Mouse (Mus musculus): ENCODE measurements at regions not wholly inside any gene's neighbourhood (a gene's known extent, or its start where the extent isn't known, plus 50 kb on each side); places are given as distances from the start of the nearest gene placed in this dataset.

DNA sequence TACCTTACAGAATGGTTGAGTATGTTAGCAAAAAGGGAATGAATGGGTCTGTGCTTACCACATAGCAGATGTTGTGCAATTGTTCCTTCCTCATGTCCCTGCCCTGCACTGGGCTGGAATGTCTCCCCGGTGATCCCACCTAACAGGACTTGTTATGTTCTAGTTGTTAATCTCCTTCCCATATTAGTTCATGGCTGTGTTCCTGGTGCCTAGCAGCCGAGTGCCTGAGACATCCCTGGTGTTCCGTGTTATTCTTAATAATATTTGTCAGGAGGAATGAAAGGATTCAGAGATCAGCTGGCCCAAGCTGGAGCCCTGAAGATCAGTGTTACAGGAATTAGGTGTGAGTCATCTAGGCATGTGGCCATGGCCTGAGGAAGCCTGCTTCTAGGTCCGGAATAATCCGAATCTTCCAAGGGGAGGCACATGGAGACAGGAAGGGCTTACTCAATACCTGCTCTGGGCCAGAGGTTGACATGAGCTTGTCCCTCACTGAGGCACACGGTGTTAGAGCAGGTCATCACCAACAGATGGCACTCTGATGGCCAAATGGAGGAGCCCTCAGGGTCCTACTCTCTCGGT, 171.2 kb downstream of the 4933412E24Rik start:
- no peak for DNase-seq (ENCODE audit: low spot score in 2 of 2)

DNA sequence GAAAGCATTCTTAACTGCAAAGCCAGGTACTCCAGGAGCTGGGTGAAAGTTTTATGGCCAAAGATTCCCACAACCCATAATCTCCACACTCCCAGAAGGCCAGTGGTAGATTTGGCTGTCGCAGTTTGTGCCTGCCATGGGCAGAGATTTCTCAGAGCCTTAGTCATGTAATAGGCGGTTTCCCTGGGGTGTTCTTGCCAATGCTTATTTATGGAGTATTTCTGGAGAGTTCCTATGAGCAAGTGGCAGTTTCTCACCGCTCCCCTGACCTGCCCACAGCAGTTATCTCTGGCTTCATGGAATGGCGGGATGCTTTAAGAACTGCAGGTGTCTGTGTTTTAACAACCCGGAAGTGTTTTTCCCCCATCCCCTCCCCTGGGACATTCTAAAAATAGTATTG, 179.8 kb downstream of the 4933412E24Rik start:
- no peak for DNase-seq (ENCODE audit: low spot score in 2 of 2)

DNA sequence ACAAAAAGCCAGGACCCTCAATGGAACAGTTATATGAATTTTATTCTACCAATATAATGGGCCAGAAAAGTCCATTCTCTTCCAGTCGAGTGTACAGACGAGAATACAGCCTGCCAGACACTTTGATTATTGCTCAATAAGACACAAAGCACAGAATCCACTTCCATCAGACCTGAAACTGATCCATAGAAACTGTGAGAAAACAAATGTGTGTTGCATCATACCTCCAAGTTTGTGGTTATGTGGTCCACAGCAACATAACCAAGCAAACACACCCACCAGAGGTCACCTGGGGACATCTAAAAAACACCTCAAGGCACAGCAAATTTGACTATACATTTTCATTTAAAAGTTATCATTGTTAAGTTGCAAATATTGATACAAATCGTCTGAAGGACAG, 183.2 kb downstream of the 4933412E24Rik start:
- no peak for DNase-seq (ENCODE audit: low spot score in 2 of 2)

DNA sequence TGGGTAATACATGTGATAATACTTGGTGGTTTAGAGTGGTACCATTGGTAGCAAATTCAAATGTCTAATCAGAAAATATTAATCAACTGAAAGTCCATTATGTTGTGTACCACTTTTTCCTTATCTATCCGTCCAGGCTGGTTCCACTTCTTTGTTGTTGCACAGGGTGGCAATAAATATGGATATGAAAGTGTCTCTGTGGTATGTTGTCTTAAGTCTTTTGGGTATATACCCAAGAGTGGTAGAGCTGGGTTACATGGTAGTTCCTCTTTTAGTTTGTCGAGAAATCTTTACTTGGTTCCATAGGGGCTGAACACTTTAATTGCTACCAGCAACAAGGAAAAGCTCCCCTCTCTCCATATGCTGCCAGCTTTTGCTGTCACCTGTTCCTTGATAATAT, 184.9 kb downstream of the 4933412E24Rik start:
- DNase-seq (ENCODE audit: low spot score in 2 of 2): no peak

DNA sequence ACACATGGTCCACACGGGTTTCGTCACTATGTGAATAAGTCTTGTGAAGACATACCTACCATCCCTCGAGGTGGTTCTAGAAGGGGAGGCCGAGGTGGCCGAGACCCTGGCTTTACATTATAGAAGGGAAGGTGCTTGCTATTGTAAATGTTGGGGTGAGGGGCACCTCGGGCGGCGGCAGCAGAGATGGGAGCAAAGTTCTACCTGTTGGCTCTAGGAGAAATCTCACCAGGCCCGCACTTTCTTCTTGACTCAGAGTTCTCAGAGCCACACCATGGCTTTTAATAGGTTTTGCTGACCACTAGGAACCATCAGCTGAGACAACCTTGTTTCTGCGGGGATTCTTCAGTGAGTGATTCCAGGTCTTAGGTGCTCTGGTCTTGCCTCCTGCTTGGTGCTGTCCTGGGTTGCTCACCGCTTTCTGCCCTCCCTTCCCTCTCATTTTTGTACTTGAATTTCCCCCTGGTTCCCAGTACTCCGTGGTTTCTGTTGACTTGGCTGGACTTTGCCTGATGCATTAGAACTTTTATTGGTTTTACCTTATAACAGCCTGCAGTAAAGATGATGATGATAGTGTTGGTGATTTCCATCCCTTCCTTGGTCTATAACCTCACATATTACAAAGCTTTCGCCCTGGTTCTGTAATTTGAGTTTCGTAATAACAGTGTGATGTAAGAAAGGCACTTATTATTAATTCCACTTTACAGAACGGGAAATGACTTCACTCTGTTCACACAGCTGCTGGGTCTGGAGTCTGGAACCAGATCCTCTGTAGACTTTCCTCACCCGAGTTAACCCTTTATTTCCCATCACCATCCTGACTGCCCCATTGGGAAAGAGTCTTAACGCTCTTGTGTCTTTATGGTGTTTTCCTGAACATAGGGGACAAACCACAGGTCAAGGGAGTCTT, 185.6 kb downstream of the 4933412E24Rik start:
- DNase-seq (ENCODE audit: low spot score in 2 of 2): no peak

DNA sequence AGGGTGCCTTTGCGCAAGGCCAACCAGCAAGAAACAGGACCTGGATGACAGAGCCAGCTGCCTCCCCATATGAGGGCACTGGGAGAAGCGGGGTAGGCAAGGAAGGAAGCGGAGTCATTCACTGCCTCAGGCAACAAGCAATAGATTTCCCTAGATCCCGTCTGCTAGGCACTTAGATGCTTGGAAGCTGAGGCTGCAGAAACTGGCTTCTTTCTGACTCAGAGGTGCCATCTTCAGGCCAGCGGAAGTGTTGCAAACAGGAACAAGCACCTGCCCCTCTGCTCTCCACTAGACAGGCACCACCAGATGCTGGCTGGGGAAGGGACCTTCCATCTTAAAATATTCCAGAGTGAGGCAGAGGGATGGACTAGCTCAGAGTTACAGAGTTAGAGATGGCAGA, 188.0 kb downstream of the 4933412E24Rik start:
- DNase-seq (ENCODE audit: low spot score in 2 of 2): peak; percentile 69 to 83

DNA sequence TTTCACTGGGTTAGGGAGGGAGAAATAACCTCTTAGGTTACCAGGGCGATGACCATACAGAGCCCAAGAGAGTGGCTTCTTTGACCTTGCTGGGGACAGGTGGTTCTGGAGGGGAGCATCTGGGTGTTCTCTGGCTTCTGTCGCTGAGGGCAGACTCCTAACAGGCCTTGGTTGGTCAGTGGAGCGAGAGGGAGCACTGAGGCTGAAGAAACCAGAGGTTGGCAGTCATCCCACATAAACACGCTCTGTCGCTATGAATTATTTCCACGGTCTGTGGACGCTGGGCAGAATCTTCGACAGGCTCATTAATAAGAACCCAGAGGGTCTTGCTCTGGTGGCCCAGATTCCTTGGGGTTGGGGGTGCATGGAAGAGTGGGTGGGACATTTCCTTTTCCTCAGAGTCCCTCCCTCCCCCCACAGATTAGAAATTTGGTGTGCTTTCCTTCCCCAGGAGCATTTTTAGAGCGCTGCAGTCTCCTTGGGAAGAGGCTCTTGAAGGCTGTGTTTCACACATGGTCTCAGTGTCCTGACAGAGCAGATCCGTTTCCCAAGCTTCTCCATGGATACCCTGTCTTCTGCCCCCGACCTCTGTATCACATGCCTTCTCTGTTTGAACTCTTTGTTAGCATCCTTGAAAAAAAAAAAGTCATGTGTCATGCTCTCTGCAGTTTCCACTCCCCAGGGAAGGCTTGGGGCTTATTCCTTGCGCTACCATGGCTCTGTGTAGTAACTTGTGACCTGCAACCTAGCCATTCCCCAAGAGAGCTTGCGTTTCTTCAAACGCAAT, 190.1 kb downstream of the 4933412E24Rik start:
- peak; percentile 31 to 79 for DNase-seq (ENCODE audit: low spot score in 2 of 2)

DNA sequence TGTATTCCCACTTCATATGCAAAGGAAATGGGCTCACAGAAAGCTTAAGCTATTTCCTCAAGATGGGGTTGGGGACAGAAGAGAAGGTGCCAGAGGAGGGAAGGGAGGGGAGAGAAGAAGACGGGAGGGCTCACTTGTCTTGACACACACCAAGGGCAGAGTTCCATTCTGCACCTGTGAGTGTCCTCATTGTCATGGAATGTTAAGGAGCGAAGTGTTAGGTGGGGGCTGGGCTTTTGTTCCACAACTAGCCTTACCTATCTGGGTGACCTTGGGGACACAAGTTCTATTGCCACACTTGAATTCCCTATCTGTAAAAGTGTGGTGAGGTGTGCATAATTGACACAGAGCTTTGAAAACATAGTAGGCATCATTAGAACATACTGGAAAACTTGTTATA, 192.5 kb downstream of the 4933412E24Rik start:
- no peak for DNase-seq (ENCODE audit: low spot score in 2 of 2)

DNA sequence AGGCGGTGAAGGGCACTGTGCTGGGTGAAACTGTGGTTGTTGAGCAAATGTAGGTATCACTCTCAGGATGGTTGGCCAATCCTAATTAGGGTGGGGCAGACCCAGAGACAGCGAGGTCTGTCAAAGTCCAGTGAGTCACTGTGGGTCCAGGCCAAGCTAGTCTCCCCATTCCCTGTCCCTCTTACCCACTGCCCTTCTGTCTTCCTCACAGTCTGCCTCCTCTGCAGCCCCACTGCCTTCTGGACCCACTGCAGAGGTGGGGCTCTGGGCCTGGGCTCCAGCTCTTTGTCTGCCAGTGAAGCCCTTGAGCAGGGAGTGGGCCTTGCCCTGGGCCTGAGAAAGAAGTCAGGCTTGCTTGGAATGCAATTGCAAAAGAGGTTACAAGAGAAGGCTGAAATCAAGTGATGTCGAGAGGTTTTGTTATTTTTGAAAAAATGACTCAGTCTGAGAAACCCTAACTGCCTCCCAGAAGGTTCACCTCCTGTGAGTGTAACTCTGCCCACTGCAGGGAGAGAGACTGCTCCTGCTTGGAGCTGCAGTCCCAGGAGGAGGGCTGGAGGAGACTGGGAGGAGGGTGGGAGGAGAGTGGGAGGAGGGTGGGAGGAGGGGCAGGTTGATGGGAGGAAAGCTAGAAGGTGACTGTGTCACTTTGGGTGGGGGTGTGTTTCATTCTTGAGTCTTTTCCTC, 193.3 kb downstream of the 4933412E24Rik start:
- DNase-seq (ENCODE audit: low spot score in 2 of 2): no peak

DNA sequence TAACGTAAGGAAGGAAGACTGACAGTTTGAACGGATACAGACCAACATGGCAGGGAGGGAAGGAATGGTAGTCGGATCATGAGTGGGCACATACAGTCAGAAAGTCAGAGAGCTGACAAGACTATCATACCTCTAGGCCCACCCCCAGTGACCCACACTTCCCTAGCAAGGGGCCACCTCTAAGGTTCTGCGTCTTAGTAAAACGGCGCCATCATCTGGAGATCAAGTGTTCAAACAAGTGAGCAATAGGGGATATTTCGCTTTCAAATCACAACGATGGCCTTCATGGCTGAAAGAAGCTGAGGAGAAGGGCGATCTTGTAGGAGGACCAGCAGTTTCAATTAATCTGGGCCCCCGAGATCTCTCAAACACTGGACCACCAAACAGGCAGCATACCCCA, 196.1 kb downstream of the 4933412E24Rik start:
- no peak for DNase-seq (ENCODE audit: low spot score in 2 of 2)

DNA sequence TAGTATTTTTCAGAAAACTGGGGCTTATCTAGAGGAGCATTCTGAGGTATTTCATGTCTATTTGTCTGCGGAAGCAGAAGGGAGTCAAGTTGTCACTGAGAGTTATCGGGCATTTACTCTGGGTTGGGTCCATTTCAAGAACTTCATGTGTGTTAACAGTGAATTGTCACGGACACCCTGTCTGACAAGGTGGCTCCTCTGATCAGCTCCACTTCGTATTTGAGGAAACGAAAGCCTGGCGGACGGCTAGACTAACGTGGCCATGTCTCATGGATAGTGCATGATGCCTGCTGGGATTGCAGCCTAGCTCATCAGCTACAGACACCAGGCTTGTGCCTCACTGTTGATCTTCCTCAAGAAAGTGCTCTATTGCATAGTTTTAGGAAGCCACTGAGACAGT, 200.4 kb downstream of the 4933412E24Rik start:
- DNase-seq (ENCODE audit: low spot score in 2 of 2): no peak

DNA sequence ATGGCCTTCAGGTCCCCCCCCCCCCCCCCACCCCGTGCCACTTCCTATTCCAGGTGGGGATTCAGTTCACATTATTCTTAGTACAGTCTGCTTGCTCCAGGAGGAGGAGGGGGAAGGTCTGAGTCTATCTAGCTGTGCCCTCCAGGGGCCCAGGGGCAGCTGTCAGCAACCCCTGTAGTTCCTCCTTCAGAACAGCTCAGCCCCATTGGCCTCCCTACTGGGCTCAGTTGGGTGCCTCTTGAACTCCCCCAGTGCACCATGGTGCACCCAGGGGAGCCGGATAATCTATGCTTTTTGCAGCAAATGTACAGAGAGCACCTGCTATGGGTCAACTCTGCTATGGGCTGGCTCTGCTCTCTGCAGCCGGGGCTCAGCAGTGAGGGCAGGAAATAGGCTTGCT, 204.8 kb downstream of the 4933412E24Rik start:
- no peak for DNase-seq (ENCODE audit: low spot score in 2 of 2)

DNA sequence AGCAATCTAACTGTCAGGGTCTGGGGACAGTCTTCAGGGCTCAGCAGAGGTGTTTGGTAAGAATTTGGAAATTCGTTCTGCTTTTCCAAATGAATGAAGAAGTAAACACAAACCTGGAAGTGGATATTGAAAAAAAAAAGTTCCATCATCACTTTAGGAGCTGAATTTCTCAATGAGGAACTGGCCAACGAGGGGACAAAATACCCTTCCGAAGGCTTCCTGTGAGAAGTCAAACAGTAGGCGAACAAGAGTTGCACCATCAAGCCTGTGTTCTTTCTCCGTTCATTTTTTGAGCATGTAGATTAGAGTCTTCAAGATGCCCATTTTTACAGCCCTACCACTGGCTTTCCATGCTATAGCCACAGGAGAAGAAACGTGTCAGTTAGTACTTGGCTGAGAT, 207.1 kb downstream of the 4933412E24Rik start:
- no peak for DNase-seq (ENCODE audit: low spot score in 2 of 2)

DNA sequence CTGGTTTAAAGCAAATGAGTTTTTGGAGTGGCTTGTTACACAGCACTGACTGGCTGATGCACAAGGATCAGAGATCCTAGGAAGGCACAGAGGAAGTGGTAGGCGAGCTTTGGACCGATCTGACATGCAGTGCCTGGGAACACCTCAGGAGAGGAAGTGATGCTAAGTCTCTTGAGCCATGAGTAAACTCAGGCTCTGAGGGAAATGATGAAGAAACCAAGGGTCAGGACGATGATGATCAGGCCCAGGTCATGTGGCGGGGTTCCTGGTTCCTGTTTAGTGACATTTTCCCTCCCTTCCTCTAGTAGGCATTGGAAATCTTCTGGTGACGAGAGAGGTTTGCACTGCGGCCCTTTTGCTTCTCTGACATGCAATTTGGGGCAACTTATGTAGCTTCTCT, 208.7 kb downstream of the 4933412E24Rik start:
- DNase-seq (ENCODE audit: low spot score in 2 of 2): no peak

DNA sequence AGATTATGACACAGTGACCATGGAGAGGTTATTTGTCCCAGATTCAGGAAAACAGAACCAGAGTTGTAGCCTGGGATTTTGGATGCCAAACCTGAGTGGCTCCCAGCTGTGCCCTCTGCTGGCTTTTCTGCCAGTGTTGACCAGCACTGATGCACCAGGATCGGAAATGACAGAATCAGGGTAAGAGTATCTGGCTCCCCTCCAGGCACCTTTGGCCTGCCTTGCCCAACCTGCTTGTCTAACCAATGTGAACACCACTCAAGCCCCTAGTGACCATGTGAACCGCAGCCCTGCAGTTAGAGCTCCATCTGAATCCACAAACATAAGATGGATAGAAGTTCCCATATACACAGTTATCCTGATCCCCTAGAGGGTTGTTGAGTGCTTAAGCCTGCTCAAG, 210.6 kb downstream of the 4933412E24Rik start:
- DNase-seq (ENCODE audit: low spot score in 2 of 2): no peak

DNA sequence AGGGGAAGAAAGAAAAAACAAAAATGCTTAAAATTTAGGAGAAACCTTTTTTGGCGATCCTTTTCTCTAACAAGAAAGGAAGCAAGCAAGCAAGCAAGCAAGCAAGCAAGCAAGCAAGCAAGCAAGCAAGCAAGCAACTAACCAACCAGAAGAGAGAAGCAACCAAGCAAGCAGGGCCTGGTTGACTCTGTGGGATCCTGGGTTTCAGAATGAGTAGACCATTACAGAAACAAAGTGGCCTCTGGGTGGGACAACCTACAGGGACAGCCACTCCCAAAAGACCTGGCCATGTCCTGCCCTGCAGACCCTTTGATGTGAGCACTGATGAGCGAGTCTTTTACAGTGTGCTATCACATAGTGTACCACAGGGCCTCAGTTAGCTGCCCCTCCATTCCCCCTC, 211.6 kb downstream of the 4933412E24Rik start:
- DNase-seq (ENCODE audit: low spot score in 2 of 2): no peak

DNA sequence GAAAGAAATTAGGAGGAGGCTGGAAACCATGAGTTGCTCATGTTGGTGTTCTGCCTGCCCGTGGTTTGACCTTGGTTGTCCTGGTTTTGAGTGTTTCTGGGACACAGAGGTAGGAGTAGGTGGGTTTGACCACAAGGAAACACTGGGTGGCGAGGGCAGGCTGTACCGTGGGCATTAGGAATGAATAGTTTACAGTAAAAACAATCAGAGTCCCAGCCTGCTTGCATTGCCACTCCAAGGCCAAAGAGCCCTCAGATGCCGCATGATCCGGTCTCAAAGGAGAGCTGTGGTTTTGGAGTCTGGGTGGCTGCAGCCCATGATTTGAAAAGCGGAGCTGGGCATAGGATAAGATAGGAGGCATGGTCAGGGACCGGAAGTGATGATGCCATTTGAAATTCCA, 212.0 kb downstream of the 4933412E24Rik start:
- DNase-seq (ENCODE audit: low spot score in 2 of 2): no peak

DNA sequence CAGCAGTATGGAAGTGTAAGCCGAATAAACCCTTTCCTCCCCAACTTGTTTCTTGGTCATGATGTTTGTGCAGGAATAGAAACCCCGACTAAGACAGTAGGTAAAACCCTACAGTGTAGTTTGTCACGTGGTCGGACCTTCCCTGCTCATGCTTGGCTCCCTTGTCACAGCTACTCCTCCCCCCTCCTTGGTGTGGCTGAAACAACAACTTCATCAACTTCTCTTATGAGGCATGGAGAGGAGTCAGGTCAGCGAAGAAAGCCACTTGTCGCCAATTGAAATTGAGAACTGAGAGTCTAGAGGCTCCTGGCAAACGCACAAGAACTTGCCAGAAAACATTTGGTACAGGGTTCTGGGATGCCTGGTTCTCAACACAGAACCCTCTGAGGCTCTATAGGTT, 214.1 kb downstream of the 4933412E24Rik start:
- DNase-seq (ENCODE audit: low spot score in 2 of 2): no peak

DNA sequence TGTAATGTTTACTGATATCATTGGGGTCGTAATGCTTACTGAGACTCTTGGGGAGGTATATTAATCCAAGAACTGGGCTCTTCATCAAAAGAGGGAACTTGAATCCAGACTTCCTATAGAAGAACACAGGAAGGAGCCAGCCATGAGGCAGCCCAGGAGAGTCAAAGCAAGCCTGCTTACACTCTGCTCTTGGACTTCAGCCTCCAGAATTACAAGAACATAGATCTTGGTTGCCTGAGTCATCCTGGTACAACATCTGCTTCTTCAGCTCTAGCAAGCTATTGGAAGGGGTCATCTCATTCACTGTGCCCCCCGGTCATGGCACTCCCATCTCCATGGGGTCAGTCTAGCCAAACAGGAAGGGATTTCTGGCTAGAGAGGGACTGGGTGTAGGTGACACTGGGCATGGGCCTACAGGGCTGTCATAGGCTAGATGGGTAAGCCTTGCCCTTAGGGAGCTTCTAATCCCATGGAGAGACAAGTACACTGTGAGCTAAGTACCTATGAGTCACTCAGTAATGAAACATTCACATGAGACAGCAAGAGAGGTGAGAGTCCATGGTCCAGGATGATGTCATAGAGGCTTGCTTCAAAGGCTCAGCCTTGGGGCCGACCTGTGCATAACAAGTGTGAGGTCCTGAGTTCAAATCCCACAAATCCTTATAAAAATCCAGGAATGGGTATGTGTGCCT, 217.1 kb downstream of the 4933412E24Rik start:
- no peak for DNase-seq (ENCODE audit: low spot score in 2 of 2)

DNA sequence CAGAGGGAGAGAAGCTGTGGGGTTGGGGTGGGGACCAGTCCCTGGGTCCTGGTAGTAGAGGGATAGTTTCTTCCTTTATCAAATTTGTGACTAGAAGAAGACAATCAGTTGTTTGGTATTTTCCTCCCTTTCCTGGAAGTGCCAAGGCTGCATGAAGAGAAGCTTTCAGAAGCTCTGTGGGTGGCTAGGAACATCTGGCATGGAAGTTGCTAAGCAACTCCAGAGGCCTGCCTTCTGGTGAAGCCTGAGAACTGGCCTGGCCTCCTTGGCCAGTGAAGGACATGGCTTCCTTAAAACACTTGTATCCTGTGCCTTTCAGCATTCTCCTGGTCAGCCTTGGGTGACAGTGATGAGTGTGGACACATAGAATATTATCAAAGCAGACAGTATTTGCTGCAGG, 217.9 kb downstream of the 4933412E24Rik start:
- DNase-seq (ENCODE audit: low spot score in 2 of 2): no peak

DNA sequence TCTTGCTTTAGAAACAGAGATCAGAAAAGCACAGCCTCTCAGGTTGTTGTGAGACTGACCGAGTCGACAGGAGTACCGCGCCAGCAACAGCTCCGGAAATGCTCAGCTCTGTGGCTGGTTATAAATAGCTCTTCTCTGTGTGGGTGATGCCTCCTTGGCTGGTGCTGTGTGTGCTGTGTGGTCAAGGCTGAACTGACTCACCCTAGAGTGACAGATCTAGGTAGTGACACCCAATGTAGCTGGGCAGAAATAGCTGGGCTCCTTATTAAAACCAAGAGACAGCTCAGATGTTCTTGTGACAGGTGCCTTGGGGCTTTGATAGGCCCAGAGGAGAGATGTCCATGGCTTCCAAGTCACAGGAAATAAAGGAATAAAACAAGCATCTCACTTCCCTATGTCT, 220.7 kb downstream of the 4933412E24Rik start:
- no peak for DNase-seq (ENCODE audit: low spot score in 2 of 2)

Measured in cerebellum, postnatal 4 days (tissue).